Mouse (Mus musculus): ENCODE results near the gene Hist1h3c.

GRCm38 (mm10) chr13:23710374-23711089 is 34.9 kb downstream of the Hist1h3c start, which contains the start of gene Hfe:
- TF ChIP-seq CTCF (IDR thresholded peaks at IDR 0.05; ENCODE audit: insufficient read depth, low read length) (no peak), POLR2A (IDR thresholded peaks at IDR 0.05; ENCODE audit: borderline replicate concordance, extremely low read depth, low read depth, low read length) (peak; percentile 72; the same call in 1 of the 2 replicates)
